Mouse (Mus musculus): ENCODE data around the gene Tgif1. TPM values are rescaled to one million over a fixed set of nuclear protein-coding genes. Genes with fewer than 3 reads are reported as not detected.
"Not testable (repeated sequence)": the region's sequence is repeated elsewhere in the genome, so short reads cannot be mapped to it uniquely, and the experiment has no call there.

The Tgif1 gene
- polyA plus RNA-seq, 1 experiment: 86.0 TPM

DNA sequence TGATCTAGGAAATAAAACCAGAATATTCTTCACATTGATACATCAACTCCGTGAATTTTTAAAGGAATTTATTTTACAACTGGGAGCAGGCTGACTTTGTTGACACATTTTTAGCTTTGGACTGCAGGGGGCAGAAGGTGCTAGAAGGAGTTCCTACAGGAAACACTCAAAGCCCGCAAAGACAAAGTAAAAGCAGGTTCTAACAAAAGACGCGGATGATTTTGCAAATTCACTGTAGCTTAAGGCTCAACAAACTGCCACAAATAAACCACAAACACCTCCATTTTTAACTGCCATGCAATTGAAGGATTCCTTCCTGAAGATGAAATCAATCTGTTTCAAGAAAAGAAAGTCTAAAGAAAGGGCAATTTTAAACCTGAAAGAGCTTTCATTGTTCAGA lies 6.3 kb downstream of the Tgif1 start:
- peak overlapping the region; percentile 43 for H3K27ac ChIP-seq (ENCODE audit: insufficient read depth, low read depth, low read length)
- peaks cover 9% of the 10 kb centered on the region for H3K4me1 ChIP-seq (ENCODE audit: control insufficient read depth, insufficient read depth, low read length)
- peak overlapping the region; percentile 42 for H3K4me3 ChIP-seq (ENCODE audit: insufficient read depth, low read length)
- TF ChIP-seq POLR2A (IDR thresholded peaks at IDR 0.05; ENCODE audit: borderline replicate concordance, low read depth, low read length): no peak
- no peak for TF ChIP-seq CTCF (IDR thresholded peaks at IDR 0.05; ENCODE audit: low read depth, low read length)

DNA sequence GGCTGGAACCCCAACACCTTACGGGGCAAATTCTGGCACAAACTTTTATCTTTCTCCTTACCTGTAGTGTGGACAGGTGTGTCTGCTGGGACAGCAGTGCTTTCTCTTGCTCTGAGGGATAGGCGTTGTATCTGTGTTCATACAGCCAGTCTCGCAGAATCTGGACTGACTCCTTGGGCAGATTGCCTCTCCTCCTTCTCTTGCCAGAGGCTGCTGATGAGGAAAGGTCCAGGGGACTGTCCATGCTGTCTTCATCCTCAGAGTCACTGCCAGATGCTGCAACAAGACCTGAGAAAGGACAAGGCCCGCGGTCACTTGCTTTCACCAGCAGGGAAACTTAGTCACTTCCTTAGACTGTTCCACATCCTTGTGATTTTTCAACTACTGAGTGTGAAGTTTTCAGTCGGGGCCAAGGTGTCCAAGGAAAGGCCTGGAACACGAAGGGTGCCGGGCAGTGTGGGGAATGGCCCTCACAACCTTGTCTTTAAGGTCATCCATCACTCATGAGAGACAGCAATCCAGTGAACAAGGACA lies 7.2 kb downstream of the Tgif1 start:
- H3K4me1 ChIP-seq (ENCODE audit: control insufficient read depth, insufficient read depth, low read length): peaks cover 9% of the 10 kb centered on the region
- TF ChIP-seq CTCF (IDR thresholded peaks at IDR 0.05; ENCODE audit: low read depth, low read length): 0 out of 2 replicates have a peak, but pooled peaks have one; percentile 15
- TF ChIP-seq POLR2A (IDR thresholded peaks at IDR 0.05; ENCODE audit: borderline replicate concordance, low read depth, low read length): no peak
- peak overlapping the region; percentile 19; the same call in 1 of the 2 replicates for H3K27ac ChIP-seq (ENCODE audit: insufficient read depth, low read depth, low read length)
- H3K4me3 ChIP-seq (ENCODE audit: insufficient read depth, low read length): peak overlapping the region; percentile 21; the same call in 1 of the 2 replicates

DNA sequence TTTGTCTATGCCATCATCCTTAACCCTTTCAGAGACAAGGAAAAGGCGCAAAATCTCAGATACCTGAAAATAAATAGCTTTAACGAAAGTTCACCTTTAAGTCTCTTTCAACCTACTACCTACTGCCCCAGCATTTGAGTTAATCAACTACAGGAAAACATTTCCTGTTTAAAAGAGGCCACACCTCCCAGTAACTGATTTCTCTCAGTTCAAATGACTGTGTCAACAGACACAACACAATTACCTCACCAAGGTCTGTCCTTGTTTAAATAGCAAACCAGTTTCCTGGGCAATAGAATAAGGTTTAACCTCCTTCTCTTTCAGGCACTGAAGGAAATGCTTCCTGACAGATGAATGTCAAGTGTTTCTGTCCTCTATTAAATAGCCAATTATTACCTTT lies 7.8 kb downstream of the Tgif1 start:
- TF ChIP-seq POLR2A (IDR thresholded peaks at IDR 0.05; ENCODE audit: borderline replicate concordance, low read depth, low read length) (no peak), CTCF (IDR thresholded peaks at IDR 0.05; ENCODE audit: low read depth, low read length) (no peak)
- Histone ChIP-seq H3K27ac (ENCODE audit: insufficient read depth, low read depth, low read length) (no peak overlapping the region), H3K4me3 (ENCODE audit: insufficient read depth, low read length) (no peak overlapping the region), H3K4me1 (ENCODE audit: control insufficient read depth, insufficient read depth, low read length) (peaks cover 9% of the 10 kb centered on the region)

DNA sequence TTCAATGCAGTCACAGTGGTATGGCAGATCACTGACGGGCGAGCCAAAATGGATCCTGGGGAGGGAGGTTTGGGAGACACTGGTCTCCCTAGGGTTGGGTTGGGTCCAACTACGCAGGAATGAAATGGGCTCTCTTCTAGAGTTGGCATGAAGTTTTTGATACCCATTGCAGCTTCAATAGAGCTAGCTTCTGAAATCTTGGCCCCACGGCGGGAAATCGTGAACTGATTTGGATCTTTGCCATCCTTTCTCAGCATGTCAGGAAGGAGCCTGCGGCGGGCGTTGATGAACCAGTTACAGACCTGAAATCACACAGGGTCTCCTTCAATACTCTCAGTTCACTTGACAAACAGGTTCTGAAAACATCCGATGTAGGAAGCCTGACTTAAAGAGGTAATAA lies 8.4 kb downstream of the Tgif1 start:
- Histone ChIP-seq H3K4me1 (ENCODE audit: control insufficient read depth, insufficient read depth, low read length) (peaks cover 9% of the 10 kb centered on the region), H3K4me3 (ENCODE audit: insufficient read depth, low read length) (no peak overlapping the region), H3K27ac (ENCODE audit: insufficient read depth, low read depth, low read length) (no peak overlapping the region)
- TF ChIP-seq POLR2A (IDR thresholded peaks at IDR 0.05; ENCODE audit: borderline replicate concordance, low read depth, low read length): no peak
- no peak for TF ChIP-seq CTCF (IDR thresholded peaks at IDR 0.05; ENCODE audit: low read depth, low read length)

DNA sequence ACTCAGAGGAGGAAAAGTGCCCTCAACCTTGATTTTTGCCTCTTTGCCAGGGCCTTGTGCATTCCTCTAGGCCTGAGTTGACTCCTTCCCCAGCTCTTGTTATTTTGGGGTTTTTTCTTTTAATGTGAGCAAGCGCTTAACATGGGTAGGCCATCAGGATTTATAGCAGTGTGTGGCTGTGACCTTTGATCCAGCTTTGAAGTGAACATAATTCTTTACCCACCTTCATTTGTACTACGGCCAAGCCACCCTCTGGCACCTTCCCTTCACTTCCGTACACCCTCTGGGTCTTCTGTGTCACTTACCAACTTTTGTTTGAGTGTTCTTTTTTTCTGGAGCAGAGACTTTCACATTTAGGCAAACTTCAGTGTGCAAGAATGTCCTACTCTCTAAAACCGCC lies 10.1 kb downstream of the Tgif1 start:
- Histone ChIP-seq H3K27ac (ENCODE audit: insufficient read depth, low read depth, low read length) (no peak overlapping the region), H3K4me1 (ENCODE audit: control insufficient read depth, insufficient read depth, low read length) (peaks cover 15% of the 10 kb centered on the region), H3K4me3 (ENCODE audit: insufficient read depth, low read length) (no peak overlapping the region)
- TF ChIP-seq POLR2A (IDR thresholded peaks at IDR 0.05; ENCODE audit: borderline replicate concordance, low read depth, low read length) (no peak), CTCF (IDR thresholded peaks at IDR 0.05; ENCODE audit: low read depth, low read length) (no peak)

DNA sequence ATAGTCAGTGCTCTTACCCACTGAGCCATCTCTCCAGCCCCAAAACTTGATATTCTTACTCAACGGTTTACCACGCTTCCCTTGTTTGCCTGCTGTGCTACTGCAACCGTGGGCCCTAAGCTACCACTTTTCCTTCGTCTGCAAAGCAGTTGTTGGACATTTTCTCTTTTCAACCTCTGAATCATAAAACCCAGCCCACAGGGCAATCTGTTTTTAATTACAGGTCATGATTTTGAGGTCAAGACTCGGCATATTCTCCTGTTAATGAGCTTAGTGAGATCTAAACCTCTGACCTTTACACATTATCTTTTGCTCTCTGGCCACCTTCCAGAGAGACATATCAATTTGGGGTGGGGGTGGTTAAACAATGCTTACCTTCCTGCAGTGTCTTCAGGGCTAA lies 14.8 kb downstream of the Tgif1 start:
- Histone ChIP-seq H3K4me1 (ENCODE audit: control insufficient read depth, insufficient read depth, low read length) (peaks cover 23% of the 10 kb centered on the region), H3K4me3 (ENCODE audit: insufficient read depth, low read length) (no peak overlapping the region), H3K27ac (ENCODE audit: insufficient read depth, low read depth, low read length) (no peak overlapping the region)
- TF ChIP-seq CTCF (IDR thresholded peaks at IDR 0.05; ENCODE audit: low read depth, low read length): no peak
- TF ChIP-seq POLR2A (IDR thresholded peaks at IDR 0.05; ENCODE audit: borderline replicate concordance, low read depth, low read length): no peak

DNA sequence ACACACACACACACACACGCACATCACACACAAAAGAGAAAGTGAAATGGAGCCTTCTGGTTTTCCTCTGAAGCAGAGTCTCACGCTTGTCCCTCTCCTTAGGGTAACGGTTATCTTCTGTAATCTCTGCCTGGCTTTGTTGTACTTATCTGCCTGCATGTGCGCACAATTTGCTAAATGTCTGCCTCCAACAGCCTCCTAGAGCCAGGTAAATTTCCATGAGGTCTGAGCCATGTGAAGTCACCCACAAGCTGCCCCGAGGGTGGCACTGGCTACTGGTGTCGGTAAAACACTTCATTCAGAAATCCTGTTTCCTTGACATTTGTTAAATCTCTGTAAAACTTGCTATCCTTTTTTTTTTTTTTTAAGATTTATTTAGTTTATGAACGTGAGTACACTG lies 15.3 kb downstream of the Tgif1 start:
- TF ChIP-seq POLR2A (IDR thresholded peaks at IDR 0.05; ENCODE audit: borderline replicate concordance, low read depth, low read length): no peak
- Histone ChIP-seq H3K4me3 (ENCODE audit: insufficient read depth, low read length) (no peak overlapping the region), H3K4me1 (ENCODE audit: control insufficient read depth, insufficient read depth, low read length) (peaks cover 23% of the 10 kb centered on the region), H3K27ac (ENCODE audit: insufficient read depth, low read depth, low read length) (no peak overlapping the region)

DNA sequence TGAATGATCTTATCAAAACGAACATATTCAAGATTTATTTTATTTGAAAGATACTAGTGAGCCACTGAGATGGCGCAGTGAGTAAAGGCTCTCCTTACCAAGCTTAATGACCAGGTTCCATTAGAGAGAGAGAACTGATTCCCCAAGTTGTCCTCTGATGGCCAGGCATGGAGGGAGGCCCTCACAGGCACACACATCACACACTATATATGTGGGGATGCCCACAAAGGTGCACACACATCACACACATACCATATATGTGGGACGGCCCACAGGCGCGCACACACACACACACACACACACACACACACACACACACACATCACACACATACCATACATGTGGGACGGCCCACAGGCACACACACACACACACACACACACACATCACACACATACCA lies 15.9 kb downstream of the Tgif1 start:
- H3K4me1 ChIP-seq (ENCODE audit: control insufficient read depth, insufficient read depth, low read length): peaks cover 23% of the 10 kb centered on the region
- not testable (repeated sequence) for H3K27ac ChIP-seq (ENCODE audit: insufficient read depth, low read depth, low read length); H3K4me3 ChIP-seq (ENCODE audit: insufficient read depth, low read length)

DNA sequence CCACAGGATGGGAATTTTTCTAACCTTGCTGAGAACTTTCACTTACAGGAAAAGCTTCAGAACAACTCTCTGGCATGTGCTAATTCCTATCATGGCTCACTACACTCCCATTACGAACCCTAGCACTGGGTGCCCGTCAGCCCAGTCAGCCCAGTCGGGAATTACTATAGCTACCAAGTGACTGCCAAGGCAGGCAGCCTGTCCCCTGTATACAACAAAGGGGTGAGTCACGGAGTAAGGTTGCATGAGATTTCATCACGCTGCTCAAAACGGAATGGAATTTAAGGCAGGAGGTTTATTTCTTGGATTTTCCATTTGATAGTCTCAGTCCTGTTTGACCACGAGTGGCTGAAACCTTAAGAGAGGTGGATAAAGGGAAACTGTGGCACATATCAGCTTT lies 16.5 kb downstream of the Tgif1 start:
- Histone ChIP-seq H3K4me3 (ENCODE audit: insufficient read depth, low read length) (peak overlapping the region; percentile 3; the same call in 1 of the 2 replicates), H3K27ac (ENCODE audit: insufficient read depth, low read depth, low read length) (peak overlapping the region; percentile 25; the same call in 1 of the 2 replicates), H3K4me1 (ENCODE audit: control insufficient read depth, insufficient read depth, low read length) (peaks cover 29% of the 10 kb centered on the region)
- TF ChIP-seq POLR2A (IDR thresholded peaks at IDR 0.05; ENCODE audit: borderline replicate concordance, low read depth, low read length) (no peak), CTCF (IDR thresholded peaks at IDR 0.05; ENCODE audit: low read depth, low read length) (no peak)

DNA sequence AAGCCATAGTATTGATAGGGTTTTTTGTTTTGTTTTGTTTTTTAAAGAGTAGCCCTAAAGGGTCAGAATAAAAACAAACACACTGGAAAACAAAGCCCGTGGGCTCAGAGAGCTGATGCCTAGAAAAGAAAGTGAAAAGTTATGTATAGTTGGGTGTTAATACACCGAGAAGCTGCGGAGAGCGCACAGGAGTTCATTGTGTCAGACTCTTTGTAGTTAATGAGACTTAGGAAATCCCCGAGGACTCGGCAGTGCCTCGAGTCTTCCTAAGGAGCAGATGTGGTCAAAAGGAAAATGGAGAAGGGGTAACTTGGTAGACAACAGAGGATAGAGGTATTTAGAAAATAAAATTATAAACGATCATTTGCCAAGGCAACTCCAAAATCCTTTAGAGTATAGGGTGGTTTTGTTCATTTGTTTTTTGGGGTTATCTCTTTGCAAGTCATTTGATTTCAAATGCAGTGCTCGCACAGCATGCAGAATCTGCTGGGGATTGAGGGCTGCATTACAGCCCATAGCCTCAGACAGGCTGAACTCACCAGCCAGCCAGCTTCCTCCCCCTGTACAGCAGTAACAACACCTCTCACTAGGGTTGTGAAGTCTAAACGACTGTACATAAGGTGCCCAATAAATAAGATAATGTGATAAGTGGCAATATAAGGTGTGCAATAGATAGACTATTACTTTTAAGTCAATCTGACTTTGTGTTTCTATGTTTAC lies 18.1 kb downstream of the Tgif1 start:
- peak overlapping the region; percentile 98 for H3K27ac ChIP-seq (ENCODE audit: insufficient read depth, low read depth, low read length)
- peak overlapping the region; percentile 90 for H3K4me3 ChIP-seq (ENCODE audit: insufficient read depth, low read length)
- H3K4me1 ChIP-seq (ENCODE audit: control insufficient read depth, insufficient read depth, low read length): peaks cover 43% of the 10 kb centered on the region
- TF ChIP-seq CTCF (IDR thresholded peaks at IDR 0.05; ENCODE audit: low read depth, low read length) (no peak), POLR2A (IDR thresholded peaks at IDR 0.05; ENCODE audit: borderline replicate concordance, low read depth, low read length) (no peak)

Data from bone marrow macrophage, adult 2 months (primary cell).